Mouse (Mus musculus): Measurements from ENCODE around the gene Gm20388. TPM values are rescaled to one million over a fixed set of nuclear protein-coding genes. Genes with fewer than 3 reads are reported as not detected.
"Not testable (repeated sequence)": the region's sequence is repeated elsewhere in the genome, so short reads cannot be mapped to it uniquely, and the experiment has no call there.

Gm20388 gene
- polyA plus RNA-seq, 1 experiment from 2014 or later, result not detected

- DNase-seq (ENCODE audit: low spot score) (no peak), ATAC-seq (ENCODE audit: insufficient number of reproducible peaks, low FRiP score, low TSS enrichment, low read depth) (no peak)
- no peaks in the 10 kb centered on the region for H3K9me3 ChIP-seq (ENCODE audit: control insufficient read depth, low read length)
- H3K4me2 ChIP-seq (ENCODE audit: low read depth, severe bottlenecking), result no peak overlapping the region
- peaks cover 4% of the 10 kb centered on the region; the same call in 1 of the 2 replicates for H3K4me1 ChIP-seq (ENCODE audit: control insufficient read depth, insufficient read depth, low read length)
- H3K36me3 ChIP-seq (ENCODE audit: control insufficient read depth, insufficient read depth, low read length), result no peaks in the 10 kb centered on the region
- H3K9ac ChIP-seq (ENCODE audit: low read length), result no peak overlapping the region
- H3K4me3 ChIP-seq (ENCODE audit: low read depth, low read length), result no peak overlapping the region
- H3K27me3 ChIP-seq (ENCODE audit: control insufficient read depth, insufficient read depth, low read length), result peaks cover 14% of the 10 kb centered on the region
- WGBS, result 66% methylated on average over 6 of the region's 6 CpGs
- H3K27ac ChIP-seq (replicated peaks; ENCODE audit: low read depth, low read length), result no peak overlapping the region
These were observed 3716.9 kb downstream of the Gm20388 start for GRCm38 (mm10) chr8:123627410-123628147.

DNA sequence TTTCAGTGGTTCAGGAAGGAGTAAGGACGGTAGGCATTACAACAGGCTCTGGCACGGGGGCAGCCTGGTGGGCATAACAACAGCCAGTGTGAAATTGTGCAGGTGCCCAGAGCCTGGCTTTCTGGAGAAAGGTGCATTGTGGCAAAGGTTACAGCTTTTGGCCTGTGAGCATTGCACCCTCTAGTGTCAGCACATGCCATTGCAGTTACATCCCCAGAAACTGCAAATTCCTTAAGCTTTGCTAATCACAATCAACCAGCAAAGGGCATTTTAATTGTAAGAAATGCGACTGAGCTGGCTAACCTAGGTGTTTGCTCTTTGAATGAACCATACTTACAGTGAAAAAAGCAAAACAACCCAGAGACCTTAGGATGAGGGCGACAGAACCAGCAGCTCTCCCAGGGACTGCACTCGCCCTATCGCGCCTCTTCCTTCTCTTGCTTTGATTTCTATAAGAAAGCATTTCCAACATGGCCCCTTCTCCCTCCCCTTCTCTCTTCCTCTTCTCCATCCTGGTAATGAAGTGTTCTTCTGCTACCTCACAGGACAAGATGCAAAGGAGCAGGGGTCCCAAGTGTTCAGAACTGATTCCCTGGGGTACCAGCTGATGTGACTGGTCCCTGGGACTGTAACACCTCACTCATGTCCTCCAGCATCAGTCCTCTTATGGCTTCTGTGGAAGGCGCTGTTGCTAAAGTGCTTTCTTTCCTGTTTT is 3717.8 kb downstream of the Gm20388 start:
- H3K4me2 ChIP-seq (ENCODE audit: low read depth, severe bottlenecking), result peak overlapping the region; percentile 36
- 3% methylated on average over 8 of the region's 8 CpGs for WGBS
- peaks cover 4% of the 10 kb centered on the region; the same call in 1 of the 2 replicates for H3K4me1 ChIP-seq (ENCODE audit: control insufficient read depth, insufficient read depth, low read length)
- DNase-seq (ENCODE audit: low spot score), result peak; percentile 70
- ATAC-seq (ENCODE audit: insufficient number of reproducible peaks, low FRiP score, low TSS enrichment, low read depth), result no peak
- H3K27ac ChIP-seq (replicated peaks; ENCODE audit: low read depth, low read length), result no peak overlapping the region
- H3K4me3 ChIP-seq (ENCODE audit: low read depth, low read length), result peak overlapping the region; percentile 5
- H3K27me3 ChIP-seq (ENCODE audit: control insufficient read depth, insufficient read depth, low read length), result peaks cover 14% of the 10 kb centered on the region
- H3K9ac ChIP-seq (ENCODE audit: low read length), result no peak overlapping the region
- H3K36me3 ChIP-seq (ENCODE audit: control insufficient read depth, insufficient read depth, low read length), result no peaks in the 10 kb centered on the region
- H3K9me3 ChIP-seq (ENCODE audit: control insufficient read depth, low read length), result no peaks in the 10 kb centered on the region

- H3K36me3 ChIP-seq (ENCODE audit: control insufficient read depth, insufficient read depth, low read length), result no peaks in the 10 kb centered on the region
- WGBS, result 9% methylated on average over 19 of the region's 19 CpGs
- DNase-seq (ENCODE audit: low spot score), result peak; percentile 95
- peaks cover 14% of the 10 kb centered on the region for H3K27me3 ChIP-seq (ENCODE audit: control insufficient read depth, insufficient read depth, low read length)
- peak overlapping the region; percentile 5; the same call in 1 of the 2 replicates for H3K4me3 ChIP-seq (ENCODE audit: low read depth, low read length)
- peak overlapping the region; percentile 36 for H3K4me2 ChIP-seq (ENCODE audit: low read depth, severe bottlenecking)
- peaks cover 4% of the 10 kb centered on the region; the same call in 1 of the 2 replicates for H3K4me1 ChIP-seq (ENCODE audit: control insufficient read depth, insufficient read depth, low read length)
- no peak for ATAC-seq (ENCODE audit: insufficient number of reproducible peaks, low FRiP score, low TSS enrichment, low read depth)
- H3K9me3 ChIP-seq (ENCODE audit: control insufficient read depth, low read length), result no peaks in the 10 kb centered on the region
- H3K9ac ChIP-seq (ENCODE audit: low read length), result no peak overlapping the region
- no peak overlapping the region for H3K27ac ChIP-seq (replicated peaks; ENCODE audit: low read depth, low read length)
These were observed 3718.5 kb downstream of the Gm20388 start for GRCm38 (mm10) chr8:123628968-123629755.

GRCm38 (mm10) chr8:123630058-123630457 is 3719.4 kb downstream of the Gm20388 start:
- 53% methylated on average over 10 of the region's 10 CpGs for WGBS
- H3K27ac ChIP-seq (replicated peaks; ENCODE audit: low read depth, low read length), result no peak overlapping the region
- no peak overlapping the region for H3K4me2 ChIP-seq (ENCODE audit: low read depth, severe bottlenecking)
- H3K9me3 ChIP-seq (ENCODE audit: control insufficient read depth, low read length), result no peaks in the 10 kb centered on the region
- H3K27me3 ChIP-seq (ENCODE audit: control insufficient read depth, insufficient read depth, low read length), result peaks cover 5% of the 10 kb centered on the region; the same call in 1 of the 2 replicates
- ATAC-seq (ENCODE audit: insufficient number of reproducible peaks, low FRiP score, low TSS enrichment, low read depth), result no peak
- DNase-seq (ENCODE audit: low spot score), result no peak
- H3K4me1 ChIP-seq (ENCODE audit: control insufficient read depth, insufficient read depth, low read length), result peaks cover 4% of the 10 kb centered on the region; the same call in 1 of the 2 replicates
- H3K36me3 ChIP-seq (ENCODE audit: control insufficient read depth, insufficient read depth, low read length), result no peaks in the 10 kb centered on the region
- no peak overlapping the region for H3K9ac ChIP-seq (ENCODE audit: low read length)
- no peak overlapping the region for H3K4me3 ChIP-seq (ENCODE audit: low read depth, low read length)

DNA sequence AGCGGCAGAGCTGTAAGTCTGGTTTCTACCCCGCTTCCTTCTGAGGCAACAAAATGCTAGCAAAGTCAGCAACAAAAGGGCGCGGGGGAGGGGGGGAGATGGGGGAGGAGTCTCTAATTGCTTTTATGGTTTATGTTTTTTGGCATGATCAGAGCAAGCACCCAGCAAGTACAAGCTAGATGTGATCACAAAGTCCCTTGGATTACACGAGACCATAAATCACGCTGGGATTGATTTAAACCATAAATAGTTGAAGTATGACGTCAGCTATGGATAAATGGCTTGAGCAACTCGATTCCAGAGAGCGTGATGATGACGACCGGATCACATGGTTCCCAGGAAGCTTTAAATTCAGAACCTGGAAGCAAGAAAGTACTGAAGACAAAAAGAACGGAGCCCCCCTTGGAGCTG is 3720.2 kb downstream of the Gm20388 start:
- Histone ChIP-seq H3K4me3 (ENCODE audit: low read depth, low read length) (peak overlapping the region; percentile 8; the same call in 1 of the 2 replicates), H3K36me3 (ENCODE audit: control insufficient read depth, insufficient read depth, low read length) (no peaks in the 10 kb centered on the region), H3K9ac (ENCODE audit: low read length) (no peak overlapping the region), H3K27ac (replicated peaks; ENCODE audit: low read depth, low read length) (no peak overlapping the region), H3K27me3 (ENCODE audit: control insufficient read depth, insufficient read depth, low read length) (no peaks in the 10 kb centered on the region), H3K4me2 (ENCODE audit: low read depth, severe bottlenecking) (peak overlapping the region; percentile 31), H3K4me1 (ENCODE audit: control insufficient read depth, insufficient read depth, low read length) (peaks cover 4% of the 10 kb centered on the region; the same call in 1 of the 2 replicates), H3K9me3 (ENCODE audit: control insufficient read depth, low read length) (no peaks in the 10 kb centered on the region)
- DNase-seq (ENCODE audit: low spot score) (no peak), ATAC-seq (ENCODE audit: insufficient number of reproducible peaks, low FRiP score, low TSS enrichment, low read depth) (no peak)
- WGBS, result 32% methylated on average over 12 of the region's 12 CpGs

- not testable (repeated sequence) for DNase-seq (ENCODE audit: low spot score); H3K36me3 ChIP-seq (ENCODE audit: control insufficient read depth, insufficient read depth, low read length); H3K27ac ChIP-seq (replicated peaks; ENCODE audit: low read depth, low read length); H3K4me1 ChIP-seq (ENCODE audit: control insufficient read depth, insufficient read depth, low read length); ATAC-seq (ENCODE audit: insufficient number of reproducible peaks, low FRiP score, low TSS enrichment, low read depth); H3K4me2 ChIP-seq (ENCODE audit: low read depth, severe bottlenecking); H3K4me3 ChIP-seq (ENCODE audit: low read depth, low read length); H3K9ac ChIP-seq (ENCODE audit: low read length); H3K27me3 ChIP-seq (ENCODE audit: control insufficient read depth, insufficient read depth, low read length); H3K9me3 ChIP-seq (ENCODE audit: control insufficient read depth, low read length)
- WGBS, result 76% methylated on average over 3 of the region's 3 CpGs
These were observed 3721.1 kb downstream of the Gm20388 start for GRCm38 (mm10) chr8:123631746-123632145.

DNA sequence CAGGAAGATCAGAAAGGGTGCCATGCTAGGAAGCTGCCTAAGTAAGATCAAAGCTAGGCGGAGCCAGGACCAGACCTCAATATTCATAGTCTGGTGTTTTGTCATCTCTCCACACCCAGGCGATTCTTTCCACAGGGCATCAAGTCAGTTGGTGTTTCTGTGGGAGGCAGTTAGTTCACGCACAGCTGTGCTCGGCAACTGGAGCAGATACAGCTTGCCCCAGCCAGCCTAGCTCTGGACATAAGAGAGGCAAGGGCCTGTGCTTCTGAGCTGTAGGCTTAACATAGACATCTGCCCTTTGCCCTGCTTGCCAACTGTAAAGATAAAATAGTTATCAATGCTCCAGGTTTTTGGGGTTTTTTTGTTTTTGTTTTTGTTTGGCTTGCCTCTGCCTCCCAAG is 3721.6 kb downstream of the Gm20388 start:
- no peaks in the 10 kb centered on the region for H3K36me3 ChIP-seq (ENCODE audit: control insufficient read depth, insufficient read depth, low read length)
- H3K27me3 ChIP-seq (ENCODE audit: control insufficient read depth, insufficient read depth, low read length), result no peaks in the 10 kb centered on the region
- DNase-seq (ENCODE audit: low spot score) (no peak), ATAC-seq (ENCODE audit: insufficient number of reproducible peaks, low FRiP score, low TSS enrichment, low read depth) (no peak)
- 83% methylated on average over 4 of the region's 4 CpGs for WGBS
- no peak overlapping the region for H3K27ac ChIP-seq (replicated peaks; ENCODE audit: low read depth, low read length)
- H3K4me1 ChIP-seq (ENCODE audit: control insufficient read depth, insufficient read depth, low read length), result peaks cover 4% of the 10 kb centered on the region; the same call in 1 of the 2 replicates
- H3K9ac ChIP-seq (ENCODE audit: low read length), result no peak overlapping the region
- no peaks in the 10 kb centered on the region for H3K9me3 ChIP-seq (ENCODE audit: control insufficient read depth, low read length)
- no peak overlapping the region for H3K4me3 ChIP-seq (ENCODE audit: low read depth, low read length)
- no peak overlapping the region for H3K4me2 ChIP-seq (ENCODE audit: low read depth, severe bottlenecking)

DNA sequence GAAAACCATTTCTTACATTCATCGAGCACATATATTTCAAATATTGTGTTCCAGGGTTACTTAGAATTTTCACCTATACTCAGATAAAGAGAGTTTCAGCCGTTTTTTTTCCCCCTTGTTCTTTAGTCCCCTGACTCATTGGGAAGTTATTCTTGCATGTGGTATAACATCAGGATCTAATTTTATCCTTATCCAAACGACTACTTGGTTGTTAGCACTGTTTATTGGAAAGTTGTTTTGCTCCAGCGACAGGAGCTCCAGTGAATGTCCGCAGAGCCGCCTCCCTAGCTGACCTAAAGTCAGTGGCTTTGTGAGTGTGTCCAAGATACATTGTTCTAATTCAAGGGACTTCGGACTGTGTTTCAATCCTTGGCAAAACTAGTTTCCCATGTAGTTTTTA is 3723.2 kb downstream of the Gm20388 start:
- Histone ChIP-seq H3K27me3 (ENCODE audit: control insufficient read depth, insufficient read depth, low read length) (no peaks in the 10 kb centered on the region), H3K4me3 (ENCODE audit: low read depth, low read length) (no peak overlapping the region), H3K9me3 (ENCODE audit: control insufficient read depth, low read length) (no peaks in the 10 kb centered on the region), H3K4me2 (ENCODE audit: low read depth, severe bottlenecking) (no peak overlapping the region), H3K4me1 (ENCODE audit: control insufficient read depth, insufficient read depth, low read length) (peaks cover 4% of the 10 kb centered on the region; the same call in 1 of the 2 replicates), H3K9ac (ENCODE audit: low read length) (no peak overlapping the region), H3K27ac (replicated peaks; ENCODE audit: low read depth, low read length) (no peak overlapping the region), H3K36me3 (ENCODE audit: control insufficient read depth, insufficient read depth, low read length) (no peaks in the 10 kb centered on the region)
- WGBS, result 62% methylated on average over 7 of the region's 7 CpGs
- ATAC-seq (ENCODE audit: insufficient number of reproducible peaks, low FRiP score, low TSS enrichment, low read depth) (no peak), DNase-seq (ENCODE audit: low spot score) (no peak)
